Mouse (Mus musculus): ENCODE data around the gene Usf1.

DNA sequence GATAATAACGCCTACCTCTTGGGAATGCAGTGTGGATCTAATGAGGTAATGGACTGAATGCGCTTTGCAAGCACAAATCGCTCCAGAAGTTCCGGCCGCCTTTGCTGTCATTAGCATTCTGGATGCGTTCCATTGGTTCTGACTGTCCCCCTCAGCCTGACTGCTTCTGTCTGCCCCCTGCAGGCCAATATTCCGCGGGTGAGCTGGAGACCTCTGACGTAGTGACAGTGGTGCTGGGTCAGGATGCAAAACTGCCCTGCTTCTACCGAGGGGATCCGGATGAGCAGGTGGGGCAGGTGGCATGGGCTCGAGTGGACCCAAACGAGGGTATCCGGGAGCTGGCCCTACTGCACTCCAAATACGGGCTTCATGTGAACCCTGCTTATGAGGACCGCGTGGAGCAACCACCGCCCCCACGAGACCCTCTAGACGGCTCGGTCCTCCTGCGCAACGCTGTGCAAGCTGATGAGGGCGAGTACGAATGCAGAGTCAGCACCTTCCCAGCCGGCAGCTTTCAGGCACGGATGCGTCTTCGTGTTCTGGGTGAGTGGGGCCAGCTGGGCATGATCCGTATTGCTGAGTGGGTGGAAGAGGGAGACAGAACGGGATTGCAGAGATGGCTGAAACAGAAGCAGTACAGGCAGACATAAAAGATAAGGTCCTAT, 31.0 kb upstream of the Usf1 start:
- peak; percentile 87 for TF ChIP-seq CTCF (IDR thresholded peaks at IDR 0.05; ENCODE audit: low read depth)
- no peak for TF ChIP-seq EP300 (IDR thresholded peaks at IDR 0.05; ENCODE audit: low read depth)
